Mouse (Mus musculus) bone marrow macrophage, adult 2 months (primary cell): Measurements from ENCODE around the gene Emx1. TPM values are rescaled to one million over a fixed set of nuclear protein-coding genes. Genes with fewer than 3 reads are reported as not detected.

Experiments used
- H3K27ac ChIP-seq: 2 replicates; pipeline ENCODE4 v1.5.1; 2012; ENCODE audit warnings: low read depth, low read length; ENCODE audit not compliant: insufficient read depth
- H3K4me1 ChIP-seq: 2 replicates; pipeline ENCODE4 v1.6.1; 2012; ENCODE audit warnings: low read length; ENCODE audit not compliant: control insufficient read depth, insufficient read depth
- H3K4me3 ChIP-seq: 2 replicates; pipeline ENCODE4 v1.5.1; 2012; ENCODE audit warnings: mild to moderate bottlenecking, low read length, moderate library complexity; ENCODE audit not compliant: insufficient read depth
- CTCF ChIP-seq: IDR thresholded peaks from 2 replicates; pipeline ENCODE4 v1.5.1; 2012; ENCODE audit warnings: low read depth, mild to moderate bottlenecking, low read length, moderate library complexity
- POLR2A ChIP-seq: IDR thresholded peaks from 2 replicates; pipeline ENCODE4 v1.6.1; 2012; ENCODE audit warnings: mild to moderate bottlenecking, low read depth, low read length, borderline replicate concordance
- polyA plus RNA-seq: library from polyadenylated mRNA; stranded (reverse); fragments of >200 nt; gene quantifications from 2 replicates; pipeline ENCODE4 v1.2.4, GENCODE M21; 2012; ENCODE audit not compliant: missing spikeins, insufficient read depth, insufficient read length

Gene Emx1
- polyA plus RNA-seq, 1 experiment = not detected

- TF ChIP-seq CTCF (no peak), POLR2A (no peak)
- no peaks in the 10 kb centered on the region for H3K4me1 ChIP-seq
- H3K27ac ChIP-seq = no peak overlapping the region
- no peak overlapping the region for H3K4me3 ChIP-seq
Observed at GRCm38 (mm10) chr6:85252251-85253058, 65.2 kb downstream of the Emx1 start.

GRCm38 (mm10) chr6:85253275-85253674, 66.0 kb downstream of the Emx1 start:
- TF ChIP-seq POLR2A = no peak
- no peaks in the 10 kb centered on the region for H3K4me1 ChIP-seq
- H3K27ac ChIP-seq = no peak overlapping the region
- no peak overlapping the region for H3K4me3 ChIP-seq

Other genes with a start within 250 kb of the Emx1 start
- gene Exoc6b, start 117.9 kb upstream of the Emx1 start, polyA plus RNA-seq = 16.9 and 18.8 TPM in 2 replicates
- gene Spr, start 49.7 kb upstream of the Emx1 start, polyA plus RNA-seq = 26.6 and 32.9 TPM in 2 replicates
- gene Sfxn5, start 146.0 kb downstream of the Emx1 start, polyA plus RNA-seq = 14.2 and 15.2 TPM in 2 replicates
- gene Rab11fip5, start 187.2 kb downstream of the Emx1 start, polyA plus RNA-seq = 145 and 160 TPM in 2 replicates
- gene Noto, start 236.4 kb downstream of the Emx1 start, polyA plus RNA-seq = not detected in 2 replicates
- gene Smyd5, start 244.6 kb downstream of the Emx1 start, polyA plus RNA-seq = 7.4 and 9.1 TPM in 2 replicates